Mouse (Mus musculus): Measurements from ENCODE around the gene Gabarap. TPM values are rescaled to one million over a fixed set of nuclear protein-coding genes. Genes with fewer than 3 reads are reported as not detected.
A peak's percentile ranks its signal among the peaks of the same experiment; 100 is the strongest.

The Gabarap gene
- total and polyA plus RNA-seq, 3 experiments: 189 to 352 (median 213) TPM

DNA sequence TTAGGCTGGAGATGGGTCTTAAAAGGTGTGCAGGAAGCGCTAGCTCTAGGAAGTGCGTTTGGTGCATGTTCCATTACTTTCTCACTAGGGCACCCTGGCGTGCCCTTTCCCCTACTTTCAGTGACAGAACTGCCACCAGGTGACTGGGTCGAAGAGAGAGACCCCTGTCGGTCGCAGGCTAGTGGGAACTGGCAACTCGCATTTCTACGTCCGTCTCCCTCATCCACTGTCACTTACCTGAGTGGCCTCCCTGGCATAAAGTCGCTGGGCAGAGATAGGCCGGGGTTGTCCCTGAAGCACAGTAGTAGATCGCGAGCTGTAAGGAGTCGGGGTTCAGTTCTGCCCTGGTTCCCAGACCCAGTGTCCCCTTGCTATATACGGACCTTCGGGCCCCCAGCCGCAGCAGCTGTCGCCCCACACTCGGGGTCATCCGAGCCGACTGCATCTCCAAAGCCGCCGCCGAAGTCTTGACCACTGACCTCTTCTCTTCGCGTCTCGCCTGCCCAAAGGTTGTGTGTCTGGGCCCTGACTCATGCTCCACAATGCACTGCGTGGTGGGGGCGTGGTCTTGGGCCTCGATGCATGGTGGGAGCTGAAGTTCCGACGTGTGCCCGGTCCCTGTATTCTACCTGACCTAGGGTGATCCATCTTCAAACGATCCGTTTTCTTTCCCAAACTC is 24.1 kb downstream of the Gabarap start, which contains the start of gene Acadvl:
Gene Acadvl, minus strand, starts transcription at position 532 of the 679 bp plus-strand sequence.
- peak; percentile 92 for DNase-seq (ENCODE audit: extremely low read depth)
- Histone ChIP-seq H3K36me3 (replicated peaks in 1 of 2; ENCODE audit: control insufficient read depth in 1 of 2, insufficient read depth in 1 of 2, low read length in 1 of 2) (peaks cover 40 to 45% of the 10 kb centered on the region in 2 experiments), H3K4me1 (ENCODE audit: control insufficient read depth in 1 of 2, insufficient read depth in 2 of 2) (peaks cover 14 to 28% of the 10 kb centered on the region in 2 experiments), H3K4me2 (ENCODE audit: insufficient read depth, low read depth, poor library complexity, severe bottlenecking) (peak within 1 kb of the TSS; percentile 54), H3K27me3 (replicated peaks) (no peaks in the 10 kb centered on the region), H3K9me3 (replicated peaks; ENCODE audit: low read length) (no peaks in the 10 kb centered on the region), H3K9ac (ENCODE audit: insufficient read depth, low read depth) (peak within 1 kb of the TSS; percentile 74), H3K79me2 (replicated peaks; ENCODE audit: control insufficient read depth, extremely low read depth, insufficient read depth, poor library complexity, severe bottlenecking) (no peaks in the 10 kb centered on the region), H3K27ac (ENCODE audit: insufficient read depth, low read depth) (peak within 1 kb of the TSS; percentile 36; the same call in 1 of the 2 replicates), H3K4me3 (replicated peaks in 1 of 3; ENCODE audit: low read depth in 2 of 3, low read length in 2 of 3, poor library complexity in 1 of 3) (peak within 1 kb of the TSS; percentile 67 to 72 (median 71))
- in situ Hi-C loops (cut with MboI; ENCODE audit: low pct_ligation_motif_present, low pct_unique_long_range_greater_than_20kb, low sequenced_read_pairs) (loop anchor here (5.0 to 25.0 kb wide), 2 partner anchors 63 to 928 kb away; partner anchors contain the start of genes Per1 and Vamp2), dilution Hi-C loops (cut with MboI; ENCODE audit: extremely low pct_ligation_motif_present, extremely low pct_unique_long_range_greater_than_20kb, low sequenced_read_pairs) (no loop called here)
- TF ChIP-seq CHD2 (IDR thresholded peaks at IDR 0.05; ENCODE audit: low read length) (peak; percentile 47; the same call in 1 of the 2 replicates), MXI1 (IDR thresholded peaks at IDR 0.05; ENCODE audit: low read depth, low read length) (peak; percentile 73), BHLHE40 (IDR thresholded peaks at IDR 0.05; ENCODE audit: low read depth, low read length) (no peak; the same call in 1 of the 2 replicates), SMC3 (IDR thresholded peaks at IDR 0.05; ENCODE audit: low read depth, low read length) (peak; percentile 64), ZC3H11A (IDR thresholded peaks at IDR 0.05; ENCODE audit: low read depth, low read length) (no peak), ZNF384 (IDR thresholded peaks at IDR 0.05; ENCODE audit: low read depth, low read length) (no peak), ETS1 (conservative IDR thresholded peaks at IDR 0.05; ENCODE audit: low read depth, low read length) (peak; percentile 42; the same call in 1 of the 2 replicates), POLR2AphosphoS2 (IDR thresholded peaks at IDR 0.05; ENCODE audit: low read depth, low read length) (peak; percentile 93), CTCF (conservative IDR thresholded peaks at IDR 0.05 in 1 of 2, IDR thresholded peaks at IDR 0.05 in 1 of 2; ENCODE audit: low read depth in 2 of 2, low read length in 2 of 2) (peak; percentile 53 to 80), ELF1 (IDR thresholded peaks at IDR 0.05; ENCODE audit: low read depth, low read length) (peak; percentile 47), UBTF (IDR thresholded peaks at IDR 0.05; ENCODE audit: low read depth, low read length) (no peak), EP300 (IDR thresholded peaks at IDR 0.05; ENCODE audit: low read length) (peak; percentile 20; the same call in 1 of the 2 replicates), ZKSCAN1 (IDR thresholded peaks at IDR 0.05; ENCODE audit: borderline replicate concordance, low read depth, low read length) (no peak), E2F4 (IDR thresholded peaks at IDR 0.05; ENCODE audit: insufficient replicate concordance, low read depth, low read length) (no peak), NELFE (IDR thresholded peaks at IDR 0.05; ENCODE audit: low read depth, low read length) (0 out of 2 replicates have a peak, but pooled peaks have one; percentile 10), KAT2A (IDR thresholded peaks at IDR 0.05; ENCODE audit: insufficient replicate concordance, low read length) (peak; percentile 92; the same call in 1 of the 2 replicates), RCOR1 (conservative IDR thresholded peaks at IDR 0.05; ENCODE audit: low read depth, low read length) (no peak), MEF2A (IDR thresholded peaks at IDR 0.05; ENCODE audit: borderline replicate concordance, low read depth, low read length) (no peak), CHD1 (IDR thresholded peaks at IDR 0.05; ENCODE audit: low read depth, low read length) (peak; percentile 59; the same call in 1 of the 2 replicates), JUND (conservative IDR thresholded peaks at IDR 0.05; ENCODE audit: low read depth, low read length) (no peak), NRF1 (IDR thresholded peaks at IDR 0.05; ENCODE audit: low read depth, low read length) (peak; percentile 46; the same call in 1 of the 2 replicates), USF1 (IDR thresholded peaks at IDR 0.05; ENCODE audit: low read depth, low read length) (no peak), MYC (IDR thresholded peaks at IDR 0.05; ENCODE audit: low read depth, low read length) (peak; percentile 67; the same call in 1 of the 2 replicates), MAZ (IDR thresholded peaks at IDR 0.05; ENCODE audit: low read depth, low read length) (no peak), JUN (IDR thresholded peaks at IDR 0.05; ENCODE audit: insufficient read depth, low read depth, low read length) (no peak), TCF12 (IDR thresholded peaks at IDR 0.05; ENCODE audit: low read depth, low read length) (peak; percentile 77), TBP (conservative IDR thresholded peaks at IDR 0.05; ENCODE audit: low read depth, low read length) (0 out of 2 replicates have a peak, but pooled peaks have one; percentile 44), IRF4 (IDR thresholded peaks at IDR 0.05; ENCODE audit: low read depth, low read length) (peak; percentile 53), ZMIZ1 (IDR thresholded peaks at IDR 0.05; ENCODE audit: low read depth, low read length) (peak; percentile 30; the same call in 1 of the 2 replicates), POLR2A (IDR thresholded peaks at IDR 0.05; ENCODE audit: low read depth, low read length) (peak; percentile 90), RAD21 (IDR thresholded peaks at IDR 0.05; ENCODE audit: low read depth, low read length) (peak; percentile 40), USF2 (conservative IDR thresholded peaks at IDR 0.05; ENCODE audit: low read depth, low read length) (no peak), MAX (IDR thresholded peaks at IDR 0.05; ENCODE audit: low read length) (peak; percentile 57; the same call in 1 of the 2 replicates), SIN3A (IDR thresholded peaks at IDR 0.05; ENCODE audit: low read length) (peak; percentile 87), MAFK (IDR thresholded peaks at IDR 0.05; ENCODE audit: insufficient replicate concordance, low read length) (no peak), HCFC1 (IDR thresholded peaks at IDR 0.05; ENCODE audit: low read depth, low read length) (peak; percentile 96), PAX5 (IDR thresholded peaks at IDR 0.05; ENCODE audit: low read length) (no peak), GABPA (IDR thresholded peaks at IDR 0.05; ENCODE audit: insufficient replicate concordance, low read depth, low read length) (peak; percentile 53; the same call in 1 of the 2 replicates)
